Mouse (Mus musculus) forebrain, embryonic 13.5 days (tissue): ENCODE data around the gene Dpy30. TPM values are rescaled to one million over a fixed set of nuclear protein-coding genes. Genes with fewer than 3 reads are reported as not detected.
"Not testable (repeated sequence)": the region's sequence is repeated elsewhere in the genome, so short reads cannot be mapped to it uniquely, and the experiment has no call there.

Source experiments
- ATAC-seq: fragments of 200-750 bp; cut with Nextera tagmentation; 2 replicates; pipeline ENCODE4 v1.8.0; 2017
- H3K27ac ChIP-seq: fragments of 300-500 bp; sonication (generic); 2 replicates; pipeline ENCODE4 v1.5.1; 2015; ENCODE audit warnings: inconsistent platforms, mild to moderate bottlenecking, moderate library complexity
- H3K27me3 ChIP-seq: fragments of 300-500 bp; sonication (generic); 2 replicates; pipeline ENCODE4 v1.6.1; 2015; ENCODE audit warnings: mild to moderate bottlenecking, inconsistent platforms
- H3K36me3 ChIP-seq: fragments of 300-500 bp; sonication (generic); 2 replicates; pipeline ENCODE4 v1.6.1; 2015; ENCODE audit warnings: mild to moderate bottlenecking, inconsistent platforms; ENCODE audit not compliant: poor library complexity, severe bottlenecking
- H3K4me1 ChIP-seq: fragments of 300-500 bp; sonication (generic); 2 replicates; pipeline ENCODE4 v1.6.1; 2015; ENCODE audit warnings: inconsistent platforms
- H3K4me2 ChIP-seq: fragments of 300-500 bp; sonication (generic); 2 replicates; pipeline ENCODE4 v1.6.1; 2015; ENCODE audit warnings: inconsistent platforms, mild to moderate bottlenecking, moderate library complexity
- H3K4me3 ChIP-seq: fragments of 300-500 bp; sonication (generic); 2 replicates; pipeline ENCODE4 v1.5.1; 2015; ENCODE audit warnings: mild to moderate bottlenecking, inconsistent platforms
- H3K9ac ChIP-seq: fragments of 300-500 bp; sonication (generic); 2 replicates; pipeline ENCODE4 v1.6.1; 2015; ENCODE audit warnings: mild to moderate bottlenecking, inconsistent platforms
- H3K9me3 ChIP-seq: fragments of 300-500 bp; sonication (generic); replicated peaks from 2 replicates; pipeline ENCODE4 v1.6.1; 2016; ENCODE audit warnings: inconsistent platforms
- WGBS: fragments of 180-500 bp; shearing (Covaris S2); methylation state at CpG from one replicate; pipeline ENCODE4 v1.1.7; 2015; 5-methylcytosine and 5-hydroxymethylcytosine counted together
- polyA plus RNA-seq: library from polyadenylated mRNA; unstranded; fragments of >200 nt; fragmentation: Nextera tagmentation; extraction: Ambion mirVana; gene quantifications from 2 replicates; pipeline ENCODE4 v1.2.1, GENCODE M21; 2015

The Dpy30 gene
- polyA plus RNA-seq: 255 and 275 TPM in 2 replicates

DNA sequence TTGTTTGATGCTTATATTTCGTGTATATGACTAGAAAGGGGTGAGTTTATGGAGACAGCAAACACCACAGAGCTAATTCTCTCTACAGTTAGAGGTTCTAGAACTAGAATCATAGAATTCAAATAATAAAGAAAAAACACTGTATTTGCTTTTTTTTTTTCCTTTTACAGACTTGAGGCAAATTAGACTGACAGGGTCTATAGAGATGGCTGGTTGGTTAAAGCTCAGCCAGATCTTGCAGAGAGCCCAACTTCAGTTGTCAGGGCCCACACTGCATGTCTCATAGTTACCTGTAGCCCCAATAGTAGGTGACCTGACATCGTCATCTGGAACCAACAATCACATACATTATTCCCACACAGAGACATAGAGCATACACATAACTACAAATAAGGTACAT, at the start of gene Dpy30:
Dpy30 (minus strand) TSS at position 101 of the 400 bp plus-strand sequence.
- H3K36me3 ChIP-seq: no peaks in the 10 kb centered on the region
- no peaks in the 10 kb centered on the region for H3K27me3 ChIP-seq
- no peak within 1 kb of the TSS for H3K9ac ChIP-seq
- no peak within 1 kb of the TSS for H3K27ac ChIP-seq
- no peak within 1 kb of the TSS for H3K4me3 ChIP-seq
- no peak within 1 kb of the TSS for H3K4me2 ChIP-seq
- no peaks in the 10 kb centered on the region for H3K4me1 ChIP-seq
- ATAC-seq: no peak
- 82% methylated on average over 2 of the region's 2 CpGs for WGBS
- H3K9me3 ChIP-seq: no peaks in the 10 kb centered on the region

- no peak overlapping the region for H3K9ac ChIP-seq
- WGBS: 93% methylated on average over 1 of the region's 1 CpGs
- no peak overlapping the region for H3K4me2 ChIP-seq
- no peaks in the 10 kb centered on the region for H3K4me1 ChIP-seq
- peaks cover 65% of the 10 kb centered on the region for H3K36me3 ChIP-seq
- no peak overlapping the region for H3K4me3 ChIP-seq
- H3K27ac ChIP-seq: no peak overlapping the region
- no peaks in the 10 kb centered on the region for H3K27me3 ChIP-seq
- ATAC-seq: no peak
- H3K9me3 ChIP-seq: no peaks in the 10 kb centered on the region
Measured at GRCm38 (mm10) chr17:74363592-74363991, 39.8 kb upstream of the Dpy30 start.

- peak overlapping the region; percentile 98 for H3K4me3 ChIP-seq
- no peak for ATAC-seq
Measured at GRCm38 (mm10) chr17:74341151-74341550, 17.4 kb upstream of the Dpy30 start.

DNA sequence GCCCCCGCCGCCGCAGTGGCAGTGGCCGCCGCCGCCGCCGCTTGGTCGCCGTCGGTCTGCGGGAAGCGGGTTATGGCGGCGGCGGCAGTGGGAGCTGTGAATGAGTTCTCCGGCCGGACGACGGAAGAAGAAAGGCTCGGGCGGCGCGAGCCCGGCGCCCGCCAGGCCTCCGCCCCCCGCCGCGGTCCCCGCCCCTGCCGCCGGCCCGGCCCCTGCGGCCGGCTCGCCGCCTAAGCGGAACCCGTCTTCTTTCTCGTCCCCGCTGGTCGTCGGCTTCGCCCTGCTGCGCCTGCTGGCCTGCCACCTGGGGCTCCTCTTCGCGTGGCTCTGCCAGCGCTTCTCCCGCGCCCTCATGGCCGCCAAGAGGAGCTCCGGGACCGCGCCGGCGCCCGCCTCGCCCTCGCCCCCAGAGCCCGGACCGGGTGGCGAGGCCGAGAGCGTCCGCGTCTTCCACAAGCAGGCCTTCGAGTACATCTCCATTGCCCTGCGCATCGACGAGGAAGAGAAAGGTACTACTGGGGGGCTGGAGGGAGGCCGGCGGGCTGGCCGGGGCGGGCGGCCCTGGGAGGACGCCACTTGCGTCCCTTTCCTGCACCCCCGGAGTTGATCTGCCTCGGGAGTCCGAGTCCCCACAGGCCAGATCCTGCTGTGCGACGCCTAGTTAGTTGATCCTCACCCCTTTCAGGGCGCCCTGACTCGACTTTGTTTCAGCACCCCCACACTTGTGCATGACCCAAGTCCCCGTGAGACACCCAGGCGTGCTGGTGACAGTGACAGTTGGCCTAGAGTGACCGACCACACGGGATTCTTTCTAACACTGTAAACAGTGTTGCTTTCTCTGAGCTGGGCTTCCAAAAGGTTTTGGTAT, 15.4 kb upstream of the Dpy30 start, which contains the start of gene Spast:
Spast (plus strand) TSS at position 51 of the 868 bp plus-strand sequence.
- H3K4me1 ChIP-seq: peaks cover 43% of the 10 kb centered on the region
- peak within 1 kb of the TSS; percentile 98 for H3K4me3 ChIP-seq
- no peaks in the 10 kb centered on the region for H3K27me3 ChIP-seq
- H3K9me3 ChIP-seq: no peaks in the 10 kb centered on the region
- peak; percentile 72 for ATAC-seq
- H3K27ac ChIP-seq: peak within 1 kb of the TSS; percentile 98
- H3K36me3 ChIP-seq: peaks cover 5% of the 10 kb centered on the region
- peak within 1 kb of the TSS; percentile 76 for H3K4me2 ChIP-seq
- H3K9ac ChIP-seq: peak within 1 kb of the TSS; percentile 99
- under 1% methylated on average over 52 of the region's 90 CpGs for WGBS

More at GRCm38 (mm10) chr17:74341151-74341550, 17.4 kb upstream of the Dpy30 start:
- H3K4me1 ChIP-seq: peaks cover 43% of the 10 kb centered on the region
- H3K27ac ChIP-seq: no peak overlapping the region
- 62% methylated on average over 5 of the region's 5 CpGs for WGBS
- H3K27me3 ChIP-seq: no peaks in the 10 kb centered on the region
- H3K9ac ChIP-seq: peak overlapping the region; percentile 9; the same call in 1 of the 2 replicates
- peak overlapping the region; percentile 76 for H3K4me2 ChIP-seq
- no peaks in the 10 kb centered on the region for H3K9me3 ChIP-seq
- H3K36me3 ChIP-seq: peaks cover 9% of the 10 kb centered on the region

- Histone ChIP-seq H3K27me3 (no peaks in the 10 kb centered on the region), H3K4me3 (peak overlapping the region; percentile 98), H3K27ac (peak overlapping the region; percentile 98), H3K4me2 (peak overlapping the region; percentile 76), H3K9me3 (no peaks in the 10 kb centered on the region), H3K4me1 (peaks cover 43% of the 10 kb centered on the region), H3K9ac (peak overlapping the region; percentile 99), H3K36me3 (no peaks in the 10 kb centered on the region)
- ATAC-seq: peak; percentile 92
- WGBS: under 1% methylated on average over 32 of the region's 50 CpGs
Measured at GRCm38 (mm10) chr17:74338225-74338931, 14.6 kb upstream of the Dpy30 start.

DNA sequence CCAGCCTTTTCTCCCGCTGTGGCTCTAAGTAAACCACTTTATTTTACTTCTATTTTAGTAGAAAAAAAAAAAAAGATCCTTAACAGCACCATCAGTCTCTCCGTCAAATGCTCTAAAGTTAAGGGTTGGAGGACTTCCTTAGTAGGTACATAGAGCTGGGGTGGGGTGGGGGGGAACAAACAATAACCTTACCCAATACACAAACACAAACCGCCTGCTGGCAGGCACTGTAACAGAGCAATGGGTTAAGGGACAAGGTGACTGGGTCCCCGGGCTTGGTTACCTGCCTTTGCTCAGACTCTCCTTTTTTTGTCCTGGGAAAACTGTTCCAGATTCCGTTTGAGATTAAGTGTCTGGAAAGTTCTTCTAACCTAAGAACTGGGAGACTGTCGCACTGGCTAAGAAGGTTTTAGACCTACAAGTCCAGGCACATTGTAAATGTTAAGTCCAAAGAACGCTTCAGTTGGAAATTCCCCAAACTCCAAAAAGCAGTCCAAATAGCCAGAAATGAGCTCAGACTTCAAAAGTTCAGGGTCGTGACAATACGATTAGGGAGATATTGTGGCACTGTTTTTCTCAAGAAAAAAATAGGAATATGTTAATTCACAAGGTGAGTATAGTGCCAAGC, 7.4 kb upstream of the Dpy30 start:
- 82% methylated on average over 9 of the region's 9 CpGs for WGBS
- Histone ChIP-seq H3K27ac (no peak overlapping the region), H3K9me3 (no peaks in the 10 kb centered on the region), H3K4me1 (no peaks in the 10 kb centered on the region), H3K36me3 (no peaks in the 10 kb centered on the region), H3K27me3 (no peaks in the 10 kb centered on the region), H3K4me3 (no peak overlapping the region), H3K9ac (no peak overlapping the region), H3K4me2 (no peak overlapping the region)
- ATAC-seq: no peak

- not testable (repeated sequence) for H3K4me2 ChIP-seq, H3K9me3 ChIP-seq, ATAC-seq, H3K27ac ChIP-seq, H3K27me3 ChIP-seq, H3K36me3 ChIP-seq, H3K9ac ChIP-seq, H3K4me1 ChIP-seq, H3K4me3 ChIP-seq
- 43% methylated on average over 2 of the region's 2 CpGs for WGBS
Measured at GRCm38 (mm10) chr17:74328146-74328545, 4.4 kb upstream of the Dpy30 start.

GRCm38 (mm10) chr17:74327195-74327594, 3.5 kb upstream of the Dpy30 start:
- H3K9me3 ChIP-seq, H3K27ac ChIP-seq, H3K4me1 ChIP-seq, ATAC-seq, H3K4me3 ChIP-seq, H3K4me2 ChIP-seq, H3K9ac ChIP-seq, H3K27me3 ChIP-seq, H3K36me3 ChIP-seq: not testable (repeated sequence)
- 87% methylated on average over 7 of the region's 7 CpGs for WGBS

DNA sequence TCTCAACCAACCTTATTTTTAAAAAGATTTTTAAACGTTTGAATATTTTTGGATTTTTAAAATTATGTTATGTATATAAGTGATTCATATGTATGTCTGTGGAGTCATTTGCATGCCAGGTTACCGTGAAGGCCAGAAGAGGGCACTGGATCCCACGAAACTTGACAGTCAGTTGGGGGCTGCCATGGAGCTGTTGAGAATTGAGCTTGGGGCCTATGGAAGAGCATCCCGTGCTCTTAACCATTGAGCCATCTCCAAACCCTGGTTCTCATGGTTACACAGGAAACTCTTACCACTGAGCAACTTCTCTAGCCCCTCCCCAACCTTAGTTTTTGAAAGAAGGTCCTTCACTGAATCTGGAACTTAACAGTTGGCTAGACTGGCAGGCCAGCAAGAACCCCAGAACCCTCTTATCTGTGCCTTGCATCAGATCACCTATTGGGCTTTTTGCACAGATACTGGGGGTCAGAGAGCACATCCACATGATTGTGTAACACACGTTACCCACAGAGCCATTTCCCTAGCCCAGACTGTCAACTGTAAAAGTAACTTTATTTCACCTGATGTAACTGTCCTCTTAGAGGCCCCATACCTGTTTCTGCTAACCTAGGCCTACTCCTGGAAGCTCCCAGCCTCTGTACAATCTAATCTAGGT, 1.2 kb downstream of the Dpy30 start:
- no peak for ATAC-seq
- H3K27ac ChIP-seq: no peak overlapping the region
- no peak overlapping the region for H3K9ac ChIP-seq
- H3K36me3 ChIP-seq: no peaks in the 10 kb centered on the region
- no peaks in the 10 kb centered on the region for H3K4me1 ChIP-seq
- WGBS: 53% methylated on average over 5 of the region's 5 CpGs
- H3K9me3 ChIP-seq: no peaks in the 10 kb centered on the region
- H3K4me3 ChIP-seq: no peak overlapping the region
- no peaks in the 10 kb centered on the region for H3K27me3 ChIP-seq
- H3K4me2 ChIP-seq: no peak overlapping the region

GRCm38 (mm10) chr17:74318721-74319120, 5.0 kb downstream of the Dpy30 start:
- no peak overlapping the region for H3K4me3 ChIP-seq
- no peaks in the 10 kb centered on the region for H3K9me3 ChIP-seq
- H3K4me2 ChIP-seq: no peak overlapping the region
- H3K27me3 ChIP-seq: no peaks in the 10 kb centered on the region
- WGBS: 90% methylated on average over 6 of the region's 6 CpGs
- no peak for ATAC-seq
- no peak overlapping the region for H3K27ac ChIP-seq
- peaks cover 7% of the 10 kb centered on the region; the same call in 1 of the 2 replicates for H3K36me3 ChIP-seq
- peaks cover 17% of the 10 kb centered on the region for H3K4me1 ChIP-seq
- no peak overlapping the region for H3K9ac ChIP-seq

DNA sequence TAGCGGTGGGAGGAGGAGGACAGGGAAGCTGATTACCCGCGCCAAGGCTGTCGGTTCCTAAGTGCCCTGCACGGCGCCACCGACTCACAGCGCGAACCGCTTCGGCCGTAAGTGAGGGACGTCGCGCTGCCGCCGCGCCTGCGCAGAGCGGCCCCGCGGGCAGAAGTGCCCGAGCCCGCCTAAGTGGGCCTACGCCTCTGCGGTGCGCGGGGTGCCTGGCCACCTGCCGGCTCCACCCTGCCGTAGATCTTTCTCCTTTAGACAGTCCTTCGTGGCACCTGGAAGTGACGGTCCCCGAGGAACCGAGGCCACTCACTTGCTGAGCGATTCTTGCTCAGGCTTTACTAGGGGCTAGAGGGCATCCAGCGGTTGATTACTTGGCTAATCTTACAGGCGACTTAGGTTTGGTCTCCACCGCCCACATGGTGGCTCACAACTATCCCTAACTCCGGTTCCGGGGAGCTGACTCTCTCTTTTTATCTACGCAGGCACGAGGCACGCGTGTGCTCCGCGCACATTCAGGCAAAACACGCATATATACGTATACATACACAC, 7.4 kb downstream of the Dpy30 start:
- no peaks in the 10 kb centered on the region for H3K27me3 ChIP-seq
- under 1% methylated on average over 47 of the region's 48 CpGs for WGBS
- peaks cover 17% of the 10 kb centered on the region for H3K4me1 ChIP-seq
- no peaks in the 10 kb centered on the region for H3K9me3 ChIP-seq
- H3K36me3 ChIP-seq: peaks cover 19% of the 10 kb centered on the region
- peak overlapping the region; percentile 83 for H3K4me3 ChIP-seq
- peak overlapping the region; percentile 80 for H3K4me2 ChIP-seq
- peak overlapping the region; percentile 89 for H3K27ac ChIP-seq
- peak; percentile 98 for ATAC-seq
- peak overlapping the region; percentile 82 for H3K9ac ChIP-seq
